Mouse (Mus musculus) midbrain, embryonic 16.5 days (tissue): ENCODE data around the gene Optc. TPM values are rescaled to one million over a fixed set of nuclear protein-coding genes. Genes with fewer than 3 reads are reported as not detected.

Source experiments
- ATAC-seq: fragments of 200-750 bp; cut with Nextera tagmentation; 2 replicates; pipeline ENCODE4 v1.8.0; 2017; ENCODE audit warnings: moderate TSS enrichment
- H3K27ac ChIP-seq: fragments of 300-500 bp; sonication (generic); 2 replicates; pipeline ENCODE4 v1.5.1; 2014; ENCODE audit warnings: mild to moderate bottlenecking, low read length, mixed read lengths
- H3K27me3 ChIP-seq: fragments of 300-500 bp; sonication (generic); 2 replicates; pipeline ENCODE4 v1.6.1; 2014; ENCODE audit warnings: low read depth, low read length, mixed read lengths; ENCODE audit not compliant: control insufficient read depth, insufficient read depth
- H3K36me3 ChIP-seq: fragments of 300-500 bp; sonication (generic); 2 replicates; pipeline ENCODE4 v1.6.1; 2014; ENCODE audit warnings: mild to moderate bottlenecking, low read length, moderate library complexity, mixed read lengths; ENCODE audit not compliant: control insufficient read depth, insufficient read depth
- H3K4me1 ChIP-seq: fragments of 300-500 bp; sonication (generic); 2 replicates; pipeline ENCODE4 v1.6.1; 2014; ENCODE audit warnings: mild to moderate bottlenecking, low read length, mixed read lengths; ENCODE audit not compliant: control insufficient read depth, insufficient read depth
- H3K4me2 ChIP-seq: fragments of 300-500 bp; sonication (generic); 2 replicates; pipeline ENCODE4 v1.6.1; 2014; ENCODE audit warnings: mild to moderate bottlenecking, low read length, mixed read lengths
- H3K4me3 ChIP-seq: fragments of 300-500 bp; sonication (generic); 2 replicates; pipeline ENCODE4 v1.5.1; 2014; ENCODE audit warnings: low read depth, mild to moderate bottlenecking, low read length, moderate library complexity, mixed read lengths
- H3K9ac ChIP-seq: fragments of 300-500 bp; sonication (generic); 2 replicates; pipeline ENCODE4 v1.6.1; 2014; ENCODE audit warnings: low read depth, low read length, mixed read lengths
- H3K9me3 ChIP-seq: fragments of 300-500 bp; sonication (generic); replicated peaks from 2 replicates; pipeline ENCODE4 v1.6.1; 2014; ENCODE audit warnings: mild to moderate bottlenecking, low read length, mixed read lengths; ENCODE audit not compliant: control insufficient read depth, poor library complexity, severe bottlenecking
- WGBS: fragments of 180-500 bp; shearing (Covaris S2); extraction: QIAGEN DNeasy Blood & Tissue Kit; methylation state at CpG from one replicate; pipeline ENCODE4 v1.1.7; 2014; 5-methylcytosine and 5-hydroxymethylcytosine counted together
- polyA plus RNA-seq: library from polyadenylated mRNA; unstranded; fragments of >200 nt; fragmentation: Nextera tagmentation; extraction: Ambion mirVana; gene quantifications from 2 replicates; pipeline ENCODE4 v1.2.1, GENCODE M21; 2015

The Optc gene
- polyA plus RNA-seq, 1 experiment from 2014 or later, result 3.7 TPM

DNA sequence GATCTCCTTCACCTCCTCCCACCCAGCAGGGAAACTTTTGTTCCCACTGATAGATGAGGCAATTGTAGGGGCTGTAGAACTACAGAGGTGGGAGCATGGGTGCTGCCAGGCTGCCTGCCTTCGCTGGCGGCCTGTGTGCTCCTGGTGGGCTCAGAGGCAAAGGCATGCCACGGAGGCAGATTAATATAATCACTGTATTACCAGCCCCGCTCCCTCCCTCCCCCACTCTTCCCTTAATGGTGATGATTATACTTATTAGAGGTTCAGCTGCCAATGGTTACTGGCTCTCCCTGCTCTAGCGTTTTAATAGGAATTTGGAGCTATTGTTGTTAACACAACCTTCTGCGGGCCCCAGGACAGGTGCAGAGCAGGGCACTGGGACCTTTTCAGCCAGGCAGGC, 26.0 kb downstream of the Optc start:
- Histone ChIP-seq H3K4me3 (no peak overlapping the region), H3K9me3 (no peaks in the 10 kb centered on the region), H3K4me1 (peaks cover 8% of the 10 kb centered on the region), H3K36me3 (no peaks in the 10 kb centered on the region), H3K27me3 (no peaks in the 10 kb centered on the region; the same call in 1 of the 2 replicates), H3K27ac (no peak overlapping the region), H3K4me2 (no peak overlapping the region), H3K9ac (no peak overlapping the region)
- ATAC-seq, result no peak
- 49% methylated on average over 6 of the region's 6 CpGs for WGBS

DNA sequence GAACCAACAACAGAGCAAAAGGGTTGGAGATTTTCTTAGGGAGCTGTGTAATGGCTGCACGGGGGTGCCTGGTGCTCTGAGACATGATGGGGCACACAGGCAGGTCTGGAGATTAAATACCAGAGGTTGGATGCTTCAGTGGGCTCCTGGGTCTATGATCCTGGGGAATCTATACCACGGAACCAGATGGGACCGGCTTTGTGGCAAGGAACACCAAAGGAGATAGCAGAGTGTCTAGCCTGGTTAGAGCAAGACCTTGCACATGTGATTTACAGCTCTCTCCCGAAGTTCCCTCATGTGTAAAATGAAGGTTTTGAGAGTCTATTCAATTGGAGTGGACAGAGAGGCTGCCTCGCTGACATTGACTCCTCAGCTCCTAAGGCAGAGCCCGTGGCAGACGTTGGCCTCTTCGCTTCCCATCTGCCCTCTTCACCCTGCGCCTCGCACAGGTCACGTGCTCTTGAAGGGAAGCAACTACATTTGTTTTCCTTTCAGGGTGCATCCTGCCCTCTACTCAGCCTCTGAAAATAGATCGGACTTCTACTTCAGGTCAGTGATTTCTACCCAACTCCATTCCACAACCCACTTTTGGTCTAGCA, 28.9 kb downstream of the Optc start:
- WGBS, result 80% methylated on average over 12 of the region's 12 CpGs
- no peak overlapping the region for H3K4me3 ChIP-seq
- H3K9ac ChIP-seq, result no peak overlapping the region
- H3K27me3 ChIP-seq, result no peaks in the 10 kb centered on the region; the same call in 1 of the 2 replicates
- no peaks in the 10 kb centered on the region for H3K36me3 ChIP-seq
- no peak overlapping the region for H3K4me2 ChIP-seq
- no peaks in the 10 kb centered on the region for H3K9me3 ChIP-seq
- H3K4me1 ChIP-seq, result no peaks in the 10 kb centered on the region
- ATAC-seq, result no peak
- H3K27ac ChIP-seq, result no peak overlapping the region

DNA sequence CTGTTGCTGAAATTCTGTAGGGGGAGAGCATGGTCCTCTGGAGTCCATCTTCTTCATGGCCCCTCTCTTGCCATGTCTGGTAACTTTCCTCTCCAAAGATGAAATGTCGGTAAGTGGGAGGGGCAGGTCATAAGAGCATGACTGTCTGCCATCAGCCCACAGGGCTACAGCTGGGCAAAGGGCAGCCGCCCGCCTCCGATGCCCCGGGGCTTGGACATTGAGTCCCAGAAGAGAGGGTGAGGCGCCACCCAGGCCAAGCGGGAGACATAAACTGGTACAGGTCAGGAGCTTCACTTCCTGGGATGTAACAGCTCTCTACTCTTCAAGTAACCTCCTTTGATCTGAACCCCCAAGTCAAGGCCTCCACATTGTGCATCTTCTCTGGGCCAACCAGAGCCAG, 30.9 kb downstream of the Optc start:
- 85% methylated on average over 7 of the region's 7 CpGs for WGBS
- no peak for ATAC-seq
- H3K27me3 ChIP-seq, result no peaks in the 10 kb centered on the region; the same call in 1 of the 2 replicates
- no peaks in the 10 kb centered on the region for H3K9me3 ChIP-seq
- H3K4me1 ChIP-seq, result no peaks in the 10 kb centered on the region
- H3K4me3 ChIP-seq, result no peak overlapping the region
- no peak overlapping the region for H3K9ac ChIP-seq
- H3K27ac ChIP-seq, result no peak overlapping the region
- no peak overlapping the region for H3K4me2 ChIP-seq
- H3K36me3 ChIP-seq, result no peaks in the 10 kb centered on the region

DNA sequence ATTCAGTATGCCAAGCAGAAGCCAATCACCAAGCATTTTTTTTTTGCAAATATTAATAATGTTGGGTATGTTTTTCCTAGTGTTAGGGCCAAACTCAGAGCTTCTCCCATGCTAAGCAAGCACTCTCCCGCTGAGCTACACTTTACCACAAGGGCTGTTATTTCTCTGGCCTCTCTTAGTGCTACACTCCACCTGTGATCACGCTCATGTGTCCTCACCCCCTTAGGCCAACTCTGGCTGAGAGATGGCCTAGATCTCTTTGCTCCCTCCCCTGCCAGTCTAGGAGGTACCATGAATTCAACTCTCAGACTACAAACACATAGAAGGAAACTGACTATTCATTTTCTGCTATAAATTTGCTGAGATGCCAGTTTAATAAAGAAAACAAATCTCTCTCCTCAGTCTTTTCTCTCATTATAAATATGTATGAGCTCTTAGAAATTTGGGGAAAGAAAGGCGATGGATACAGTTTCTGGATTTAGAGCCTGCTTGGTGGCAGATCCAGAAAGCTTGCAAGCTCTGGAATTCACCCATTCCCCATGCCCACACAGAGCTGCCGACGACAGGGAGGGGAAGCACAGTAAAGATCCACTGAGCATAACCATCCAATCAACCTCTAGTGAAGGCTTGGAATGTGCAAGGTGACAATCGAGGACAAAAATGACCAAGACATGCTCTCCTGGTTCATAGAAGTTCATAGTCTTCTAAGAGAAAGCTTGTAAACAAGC, 34.5 kb downstream of the Optc start:
- Histone ChIP-seq H3K9ac (no peak overlapping the region), H3K4me3 (no peak overlapping the region), H3K4me2 (no peak overlapping the region), H3K27ac (no peak overlapping the region), H3K4me1 (no peaks in the 10 kb centered on the region), H3K27me3 (no peaks in the 10 kb centered on the region), H3K36me3 (no peaks in the 10 kb centered on the region), H3K9me3 (no peaks in the 10 kb centered on the region)
- WGBS, result 80% methylated on average over 6 of the region's 6 CpGs
- no peak for ATAC-seq

DNA sequence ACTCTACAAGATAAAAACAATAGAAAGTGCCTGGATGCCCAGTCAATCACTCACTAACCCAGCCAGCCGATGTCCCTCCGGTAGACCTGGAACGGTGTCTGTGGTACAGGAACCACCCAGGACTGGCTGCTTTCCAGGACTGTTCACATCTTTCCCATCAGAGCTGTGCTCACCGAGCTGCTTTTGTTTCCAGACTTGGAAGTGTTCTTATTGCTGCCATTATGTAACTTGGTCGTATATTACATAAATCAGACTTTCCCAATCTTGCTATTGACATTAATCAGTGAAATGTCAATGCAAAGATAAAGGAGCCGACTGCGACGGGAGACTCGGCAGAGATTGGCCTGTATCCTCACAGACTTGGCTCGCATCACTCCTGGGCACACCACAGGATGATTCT, 36.6 kb downstream of the Optc start:
- no peak for ATAC-seq
- Histone ChIP-seq H3K27ac (no peak overlapping the region), H3K4me2 (no peak overlapping the region), H3K4me1 (no peaks in the 10 kb centered on the region), H3K27me3 (no peaks in the 10 kb centered on the region), H3K36me3 (no peaks in the 10 kb centered on the region), H3K4me3 (no peak overlapping the region), H3K9me3 (no peaks in the 10 kb centered on the region), H3K9ac (no peak overlapping the region)
- 87% methylated on average over 10 of the region's 10 CpGs for WGBS

DNA sequence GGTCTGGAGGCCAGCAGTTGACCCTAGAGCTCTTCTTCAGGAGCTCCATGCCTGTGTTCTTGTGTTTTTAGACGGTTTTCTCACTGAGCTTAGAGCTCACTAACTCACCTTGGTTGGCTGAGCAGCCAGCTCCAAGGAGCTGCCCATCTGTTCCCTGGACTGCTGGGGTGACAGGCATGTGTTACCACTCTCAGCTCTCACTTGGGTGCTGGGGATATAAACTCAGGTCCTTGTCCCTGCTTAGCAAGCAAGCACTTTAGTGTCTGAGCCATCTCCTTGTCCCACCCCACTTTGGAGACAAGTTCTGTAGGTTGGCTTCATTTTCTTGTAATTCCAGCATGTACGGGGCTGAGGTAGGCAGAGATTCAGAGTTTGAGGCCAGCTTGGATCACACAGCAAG, 38.6 kb downstream of the Optc start:
- ATAC-seq, result no peak
- WGBS, result 69% methylated on average over 2 of the region's 2 CpGs
- H3K27me3 ChIP-seq, result no peaks in the 10 kb centered on the region

DNA sequence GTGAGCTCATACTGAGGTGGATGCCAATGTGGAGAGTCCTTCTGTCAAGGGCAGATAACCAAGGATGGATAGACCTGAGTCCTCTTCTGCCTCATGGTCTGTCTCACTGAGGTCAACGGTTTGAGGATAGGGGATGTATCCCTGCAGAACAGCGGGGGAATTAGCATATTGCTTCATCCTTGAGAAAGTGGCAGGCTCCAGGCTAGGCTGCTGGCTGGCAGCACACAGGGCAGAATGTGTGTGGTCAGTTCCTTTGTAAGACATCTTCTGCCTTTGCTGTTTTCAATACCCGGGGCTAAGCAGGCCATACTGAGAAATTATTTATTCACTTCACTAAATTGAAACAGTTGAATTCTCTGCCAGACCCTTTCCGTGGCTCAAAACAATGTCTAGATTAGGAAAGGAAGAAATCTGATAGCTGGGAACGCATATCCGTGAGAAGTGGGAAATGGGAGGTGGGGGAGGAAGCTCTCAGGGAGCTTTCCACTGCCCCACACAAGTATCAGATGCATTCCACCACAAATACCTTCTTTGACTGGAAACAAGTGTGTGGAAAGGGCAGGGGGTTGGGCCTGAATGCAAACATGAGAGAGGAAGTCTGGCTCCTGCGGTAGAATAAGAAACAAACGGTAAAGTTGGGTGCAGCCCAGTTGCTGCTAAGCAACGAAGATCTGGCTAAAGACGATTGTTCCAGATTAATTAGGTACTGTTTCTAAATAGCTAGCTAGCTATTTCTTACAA, 44.4 kb downstream of the Optc start:
- 27% methylated on average over 10 of the region's 10 CpGs for WGBS
- H3K4me1 ChIP-seq, result peaks cover 14% of the 10 kb centered on the region
- peak; percentile 60; the same call in 1 of the 2 replicates for ATAC-seq

More for the DNA sequence above, 38.6 kb downstream of the Optc start:
- Histone ChIP-seq H3K4me2 (no peak overlapping the region), H3K27ac (no peak overlapping the region), H3K4me3 (no peak overlapping the region), H3K9ac (no peak overlapping the region), H3K9me3 (no peaks in the 10 kb centered on the region), H3K36me3 (no peaks in the 10 kb centered on the region), H3K4me1 (no peaks in the 10 kb centered on the region)

DNA sequence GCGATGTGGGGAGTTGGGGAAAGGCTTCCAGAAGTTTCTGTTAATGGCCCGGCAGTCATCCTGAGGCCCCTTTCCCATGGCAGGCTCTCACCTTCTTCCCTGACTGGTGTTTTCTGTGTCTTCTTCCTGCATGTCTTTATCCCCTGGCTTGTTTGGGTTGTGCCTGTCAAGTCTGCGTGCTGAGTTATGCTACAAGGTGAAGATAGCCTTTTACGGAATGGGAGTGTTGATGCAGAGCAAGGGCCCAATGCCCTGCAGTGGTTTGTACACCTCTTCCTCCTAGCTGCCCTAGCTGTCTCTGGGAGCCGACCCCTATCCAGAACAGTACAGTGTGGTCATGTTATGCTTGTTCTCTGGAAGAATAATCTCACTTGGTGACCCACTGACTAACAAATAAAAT, 46.8 kb downstream of the Optc start:
- H3K4me1 ChIP-seq, result peaks cover 16% of the 10 kb centered on the region
- H3K4me2 ChIP-seq, result no peak overlapping the region
- H3K9ac ChIP-seq, result no peak overlapping the region
- no peaks in the 10 kb centered on the region for H3K36me3 ChIP-seq
- H3K27me3 ChIP-seq, result no peaks in the 10 kb centered on the region
- H3K4me3 ChIP-seq, result no peak overlapping the region
- WGBS, result 66% methylated on average over 5 of the region's 5 CpGs
- no peak for ATAC-seq
- H3K9me3 ChIP-seq, result no peaks in the 10 kb centered on the region
- no peak overlapping the region for H3K27ac ChIP-seq

More for the DNA sequence above, 44.4 kb downstream of the Optc start:
- Histone ChIP-seq H3K9ac (no peak overlapping the region), H3K4me3 (no peak overlapping the region), H3K27ac (peak overlapping the region; percentile 57), H3K36me3 (no peaks in the 10 kb centered on the region), H3K9me3 (no peaks in the 10 kb centered on the region), H3K4me2 (no peak overlapping the region), H3K27me3 (no peaks in the 10 kb centered on the region)
